Mouse (Mus musculus) midbrain, embryonic 10.5 days (tissue): ENCODE data around the gene Dazap2. TPM values are rescaled to one million over a fixed set of nuclear protein-coding genes. Genes with fewer than 3 reads are reported as not detected.

Experiments used
- DNase-seq: peaks from one replicate; pipeline ENCODE4 v3.0.0-alpha.2; 2017; ENCODE audit warnings: low spot score
- H3K27ac ChIP-seq: fragments of 300-500 bp; sonication (generic); replicated peaks from 2 replicates; pipeline ENCODE4 v1.5.1; 2016; ENCODE audit warnings: mild to moderate bottlenecking
- H3K27me3 ChIP-seq: fragments of 300-500 bp; sonication (generic); 2 replicates; pipeline ENCODE4 v1.6.1; 2016; ENCODE audit warnings: low read depth, mild to moderate bottlenecking; ENCODE audit not compliant: poor library complexity, severe bottlenecking
- H3K36me3 ChIP-seq: fragments of 300-500 bp; sonication (generic); 2 replicates; pipeline ENCODE4 v1.6.1; 2016; ENCODE audit warnings: mild to moderate bottlenecking, moderate library complexity
- H3K4me1 ChIP-seq: fragments of 300-500 bp; sonication (generic); 2 replicates; pipeline ENCODE4 v1.6.1; 2016
- H3K4me3 ChIP-seq: fragments of 300-500 bp; sonication (generic); 2 replicates; pipeline ENCODE4 v1.5.1; 2016; ENCODE audit warnings: mild to moderate bottlenecking, moderate library complexity
- H3K9me3 ChIP-seq: fragments of 300-500 bp; sonication (generic); replicated peaks from 2 replicates; pipeline ENCODE4 v1.6.1; 2016; ENCODE audit warnings: mild to moderate bottlenecking
- WGBS: fragments of 180-500 bp; shearing (Covaris S2); methylation state at CpG from one replicate; pipeline ENCODE4 v1.1.7; 2016; 5-methylcytosine and 5-hydroxymethylcytosine counted together
- polyA plus RNA-seq: library from polyadenylated mRNA; unstranded; fragments of >200 nt; fragmentation: Nextera tagmentation; extraction: Ambion mirVana; gene quantifications from 2 replicates; pipeline ENCODE4 v1.2.1, GENCODE M21; 2016

Gene Dazap2
- polyA plus RNA-seq, 1 experiment from 2014 or later, result 231 TPM

GRCm38 (mm10) chr15:100654271-100654670, 39.1 kb downstream of the Dazap2 start:
- H3K4me1 ChIP-seq, result no peaks in the 10 kb centered on the region
- H3K4me3 ChIP-seq, result no peak overlapping the region
- H3K9me3 ChIP-seq, result no peaks in the 10 kb centered on the region
- DNase-seq, result no peak
- H3K27me3 ChIP-seq, result no peaks in the 10 kb centered on the region
- WGBS, result 85% methylated on average over 1 of the region's 1 CpGs
- no peaks in the 10 kb centered on the region for H3K36me3 ChIP-seq
- no peak overlapping the region for H3K27ac ChIP-seq

GRCm38 (mm10) chr15:100655201-100655600, 40.1 kb downstream of the Dazap2 start:
- H3K4me1 ChIP-seq, result no peaks in the 10 kb centered on the region
- no peak overlapping the region for H3K27ac ChIP-seq
- WGBS, result 89% methylated on average over 5 of the region's 5 CpGs
- H3K27me3 ChIP-seq, result no peaks in the 10 kb centered on the region
- no peak overlapping the region for H3K4me3 ChIP-seq
- H3K9me3 ChIP-seq, result no peaks in the 10 kb centered on the region
- DNase-seq, result no peak
- no peaks in the 10 kb centered on the region for H3K36me3 ChIP-seq

GRCm38 (mm10) chr15:100660306-100660705, 45.2 kb downstream of the Dazap2 start:
- Histone ChIP-seq H3K27ac (no peak overlapping the region), H3K4me1 (no peaks in the 10 kb centered on the region), H3K36me3 (no peaks in the 10 kb centered on the region), H3K4me3 (no peak overlapping the region), H3K27me3 (no peaks in the 10 kb centered on the region), H3K9me3 (no peaks in the 10 kb centered on the region)
- WGBS, result 87% methylated on average over 9 of the region's 9 CpGs
- no peak for DNase-seq

GRCm38 (mm10) chr15:100660805-100661204, 45.7 kb downstream of the Dazap2 start:
- Histone ChIP-seq H3K36me3 (no peaks in the 10 kb centered on the region), H3K27me3 (no peaks in the 10 kb centered on the region), H3K4me1 (no peaks in the 10 kb centered on the region; the same call in 1 of the 2 replicates), H3K4me3 (no peak overlapping the region), H3K27ac (no peak overlapping the region), H3K9me3 (no peaks in the 10 kb centered on the region)
- no peak for DNase-seq
- WGBS, result 90% methylated on average over 5 of the region's 5 CpGs

- Histone ChIP-seq H3K27me3 (no peaks in the 10 kb centered on the region), H3K27ac (no peak overlapping the region), H3K9me3 (no peaks in the 10 kb centered on the region; the same call in 1 of the 2 replicates), H3K36me3 (no peaks in the 10 kb centered on the region), H3K4me1 (peaks cover 11% of the 10 kb centered on the region), H3K4me3 (no peak overlapping the region)
- WGBS, result 84% methylated on average over 9 of the region's 9 CpGs
- no peak for DNase-seq
Observed at GRCm38 (mm10) chr15:100664813-100665274, 49.7 kb downstream of the Dazap2 start.

- no peak overlapping the region for H3K4me3 ChIP-seq
- WGBS, result 45% methylated on average over 9 of the region's 9 CpGs
- H3K9me3 ChIP-seq, result no peaks in the 10 kb centered on the region; the same call in 1 of the 2 replicates
- no peaks in the 10 kb centered on the region for H3K36me3 ChIP-seq
- H3K27ac ChIP-seq, result no peak overlapping the region
- no peak for DNase-seq
- peaks cover 11% of the 10 kb centered on the region for H3K4me1 ChIP-seq
- no peaks in the 10 kb centered on the region for H3K27me3 ChIP-seq
Observed at GRCm38 (mm10) chr15:100665411-100666218, 50.5 kb downstream of the Dazap2 start.

- Histone ChIP-seq H3K27me3 (no peaks in the 10 kb centered on the region), H3K4me1 (peaks cover 11% of the 10 kb centered on the region), H3K36me3 (no peaks in the 10 kb centered on the region), H3K9me3 (no peaks in the 10 kb centered on the region; the same call in 1 of the 2 replicates), H3K4me3 (no peak overlapping the region), H3K27ac (no peak overlapping the region)
- 15% methylated on average over 7 of the region's 7 CpGs for WGBS
- DNase-seq, result no peak
Observed at GRCm38 (mm10) chr15:100666219-100666696, 51.1 kb downstream of the Dazap2 start.

GRCm38 (mm10) chr15:100666851-100667250, 51.7 kb downstream of the Dazap2 start:
- 40% methylated on average over 12 of the region's 12 CpGs for WGBS
- no peak overlapping the region for H3K4me3 ChIP-seq
- H3K36me3 ChIP-seq, result no peaks in the 10 kb centered on the region
- H3K27ac ChIP-seq, result no peak overlapping the region
- no peak for DNase-seq
- peaks cover 11% of the 10 kb centered on the region for H3K4me1 ChIP-seq
- no peaks in the 10 kb centered on the region; the same call in 1 of the 2 replicates for H3K9me3 ChIP-seq
- H3K27me3 ChIP-seq, result no peaks in the 10 kb centered on the region

GRCm38 (mm10) chr15:100667420-100667819, 52.3 kb downstream of the Dazap2 start:
- peaks cover 11% of the 10 kb centered on the region for H3K4me1 ChIP-seq

GRCm38 (mm10) chr15:100667871-100668545, 52.9 kb downstream of the Dazap2 start:
- DNase-seq, result no peak
- Histone ChIP-seq H3K36me3 (no peaks in the 10 kb centered on the region), H3K9me3 (no peaks in the 10 kb centered on the region; the same call in 1 of the 2 replicates), H3K27ac (no peak overlapping the region), H3K4me3 (no peak overlapping the region), H3K4me1 (peaks cover 11% of the 10 kb centered on the region), H3K27me3 (no peaks in the 10 kb centered on the region)
- WGBS, result 91% methylated on average over 5 of the region's 5 CpGs

More at GRCm38 (mm10) chr15:100667420-100667819, 52.3 kb downstream of the Dazap2 start:
- 65% methylated on average over 6 of the region's 6 CpGs for WGBS
- H3K27ac ChIP-seq, result no peak overlapping the region
- H3K9me3 ChIP-seq, result no peaks in the 10 kb centered on the region; the same call in 1 of the 2 replicates
- H3K4me3 ChIP-seq, result no peak overlapping the region
- no peaks in the 10 kb centered on the region for H3K27me3 ChIP-seq
- no peak for DNase-seq
- H3K36me3 ChIP-seq, result no peaks in the 10 kb centered on the region

GRCm38 (mm10) chr15:100669337-100669736, 54.2 kb downstream of the Dazap2 start, which contains the start of gene Bin2:
Gene Bin2, minus strand, starts transcription at chr15:100669553.
- Histone ChIP-seq H3K36me3 (no peaks in the 10 kb centered on the region), H3K27me3 (no peaks in the 10 kb centered on the region), H3K9me3 (no peaks in the 10 kb centered on the region; the same call in 1 of the 2 replicates), H3K4me3 (no peak within 1 kb of the TSS), H3K27ac (no peak within 1 kb of the TSS), H3K4me1 (peaks cover 23% of the 10 kb centered on the region)
- WGBS, result 92% methylated on average over 20 of the region's 20 CpGs
- DNase-seq, result no peak

GRCm38 (mm10) chr15:100670004-100670403, 54.9 kb downstream of the Dazap2 start:
- WGBS, result 80% methylated on average over 8 of the region's 8 CpGs
- no peak for DNase-seq
- Histone ChIP-seq H3K4me1 (peaks cover 25% of the 10 kb centered on the region), H3K4me3 (no peak overlapping the region), H3K36me3 (no peaks in the 10 kb centered on the region), H3K27ac (no peak overlapping the region), H3K9me3 (no peaks in the 10 kb centered on the region; the same call in 1 of the 2 replicates), H3K27me3 (no peaks in the 10 kb centered on the region)
